Mouse (Mus musculus) CH12.LX (cell line): ENCODE measurements at regions not wholly inside any gene's neighbourhood (a gene's known extent, or its start where the extent isn't known, plus 50 kb on each side); places are given as distances from the start of the nearest gene placed in this dataset.

Source experiments
- DNase-seq: peaks from one replicate; pipeline ENCODE4 v3.0.0-alpha.2; 2013; ENCODE audit errors: extremely low read depth
- H3K27ac ChIP-seq: 2 replicates; pipeline ENCODE4 v1.5.1; 2012; ENCODE audit warnings: low read depth, mild to moderate bottlenecking, control low read depth, moderate library complexity; ENCODE audit not compliant: insufficient read depth
- H3K27me3 ChIP-seq: replicated peaks from 2 replicates; pipeline ENCODE3; 2012; ENCODE audit warnings: inconsistent platforms
- H3K36me3 ChIP-seq, 2 experiments: replicated peaks in 1 of 2; 2 replicates each; pipeline versions ENCODE3 to v1.6.1; 2012; ENCODE audit warnings: inconsistent platforms in 1 of 2, low read length in 1 of 2, mild to moderate bottlenecking in 1 of 2, mixed read lengths in 1 of 2, moderate library complexity in 1 of 2; ENCODE audit not compliant: control insufficient read depth in 1 of 2, insufficient read depth in 1 of 2
- H3K4me1 ChIP-seq, 2 experiments: 2 replicates each; pipeline ENCODE4 v1.6.1; 2012; ENCODE audit warnings: inconsistent platforms in 1 of 2, moderate library complexity in 1 of 2; ENCODE audit not compliant: insufficient read depth in 2 of 2, control insufficient read depth in 1 of 2
- H3K4me2 ChIP-seq: 2 replicates; pipeline ENCODE4 v1.6.1; 2012; ENCODE audit warnings: low read depth, mild to moderate bottlenecking, control low read depth; ENCODE audit not compliant: poor library complexity, insufficient read depth, severe bottlenecking
- H3K4me3 ChIP-seq, 3 experiments: fragments of 150-350 bp in 1 of 3; sonication (generic) in 1 of 3; replicated peaks in 1 of 3; 2 replicates each; pipeline versions ENCODE3 to v1.5.1; 2011 to 2012; ENCODE audit warnings: low read depth in 2 of 3, low read length in 2 of 3, mild to moderate bottlenecking in 2 of 3, moderate library complexity in 2 of 3, control low read depth in 1 of 3, improper control_type of control experiment in 1 of 3, inconsistent platforms in 1 of 3, mixed read lengths in 1 of 3; ENCODE audit not compliant: poor library complexity in 1 of 3
- H3K79me2 ChIP-seq: replicated peaks from 2 replicates; pipeline ENCODE4 v1.6.1; 2012; ENCODE audit warnings: mild to moderate bottlenecking, moderate library complexity; ENCODE audit not compliant: control insufficient read depth, poor library complexity, insufficient read depth, severe bottlenecking; ENCODE audit errors: extremely low read depth
- H3K9ac ChIP-seq: 2 replicates; pipeline ENCODE4 v1.6.1; 2012; ENCODE audit warnings: low read depth, mild to moderate bottlenecking, control low read depth, moderate library complexity; ENCODE audit not compliant: insufficient read depth
- H3K9me3 ChIP-seq: replicated peaks from 2 replicates; pipeline ENCODE3; 2012; ENCODE audit warnings: low read length, inconsistent platforms, mixed read lengths
- CHD1 ChIP-seq: IDR thresholded peaks from 2 replicates; pipeline ENCODE4 v1.6.1; 2012; ENCODE audit warnings: low read depth, low read length, improper control_type of control experiment, inconsistent platforms
- E2F4 ChIP-seq: IDR thresholded peaks from 2 replicates; pipeline ENCODE4 v1.6.1; 2011; ENCODE audit warnings: low read depth, low read length, improper control_type of control experiment; ENCODE audit not compliant: insufficient replicate concordance
- ETS1 ChIP-seq: conservative IDR thresholded peaks from 2 replicates; pipeline ENCODE4 v1.6.1; 2012; ENCODE audit warnings: low read depth, mild to moderate bottlenecking, inconsistent platforms, low read length, improper control_type of control experiment, moderate library complexity
- HCFC1 ChIP-seq: IDR thresholded peaks from 2 replicates; pipeline ENCODE4 v1.6.1; 2012; ENCODE audit warnings: low read depth, mild to moderate bottlenecking, inconsistent platforms, low read length, improper control_type of control experiment
- IRF4 ChIP-seq: IDR thresholded peaks from 2 replicates; pipeline ENCODE4 v1.6.1; 2014; ENCODE audit warnings: low read depth, mild to moderate bottlenecking, inconsistent platforms, low read length, improper control_type of control experiment
- JUND ChIP-seq: conservative IDR thresholded peaks from 2 replicates; pipeline ENCODE4 v1.6.1; 2011; ENCODE audit warnings: low read depth, low read length, improper control_type of control experiment
- KAT2A ChIP-seq: IDR thresholded peaks from 2 replicates; pipeline ENCODE4 v1.6.1; 2012; ENCODE audit warnings: low read length, improper control_type of control experiment, inconsistent platforms; ENCODE audit not compliant: insufficient replicate concordance
- MAFK ChIP-seq: IDR thresholded peaks from 2 replicates; pipeline ENCODE4 v1.6.1; 2011; ENCODE audit warnings: low read length, improper control_type of control experiment; ENCODE audit not compliant: insufficient replicate concordance
- MAZ ChIP-seq: IDR thresholded peaks from 2 replicates; pipeline ENCODE4 v1.6.1; 2012; ENCODE audit warnings: low read depth, mild to moderate bottlenecking, inconsistent platforms, low read length, improper control_type of control experiment, moderate library complexity
- MEF2A ChIP-seq: IDR thresholded peaks from 2 replicates; pipeline ENCODE4 v1.6.1; 2014; ENCODE audit warnings: low read depth, mild to moderate bottlenecking, inconsistent platforms, low read length, improper control_type of control experiment, borderline replicate concordance
- MYC ChIP-seq: IDR thresholded peaks from 2 replicates; pipeline ENCODE4 v1.6.1; 2011; ENCODE audit warnings: low read depth, mild to moderate bottlenecking, improper control_type of control experiment, low read length
- NELFE ChIP-seq: IDR thresholded peaks from 2 replicates; pipeline ENCODE4 v1.6.1; 2011; ENCODE audit warnings: low read depth, low read length, improper control_type of control experiment
- NRF1 ChIP-seq: IDR thresholded peaks from 2 replicates; pipeline ENCODE4 v1.6.1; 2014; ENCODE audit warnings: low read depth, mild to moderate bottlenecking, inconsistent platforms, low read length, improper control_type of control experiment, moderate library complexity
- PAX5 ChIP-seq: IDR thresholded peaks from 2 replicates; pipeline ENCODE4 v1.6.1; 2012; ENCODE audit warnings: low read length, inconsistent platforms, mixed read lengths
- POLR2AphosphoS2 ChIP-seq: IDR thresholded peaks from 2 replicates; pipeline ENCODE4 v1.6.1; 2011; ENCODE audit warnings: low read depth, low read length, improper control_type of control experiment
- RAD21 ChIP-seq: IDR thresholded peaks from 2 replicates; pipeline ENCODE4 v1.6.1; 2011; ENCODE audit warnings: low read depth, mild to moderate bottlenecking, low read length, improper control_type of control experiment, moderate library complexity
- RCOR1 ChIP-seq: conservative IDR thresholded peaks from 2 replicates; pipeline ENCODE4 v1.6.1; 2012; ENCODE audit warnings: low read depth, mild to moderate bottlenecking, inconsistent platforms, low read length, improper control_type of control experiment
- SMC3 ChIP-seq: IDR thresholded peaks from 2 replicates; pipeline ENCODE4 v1.6.1; 2011; ENCODE audit warnings: low read depth, low read length, improper control_type of control experiment
- ZC3H11A ChIP-seq: IDR thresholded peaks from 2 replicates; pipeline ENCODE4 v1.6.1; 2012; ENCODE audit warnings: low read depth, mild to moderate bottlenecking, inconsistent platforms, low read length, improper control_type of control experiment
- ZKSCAN1 ChIP-seq: IDR thresholded peaks from 2 replicates; pipeline ENCODE4 v1.6.1; 2012; ENCODE audit warnings: low read depth, inconsistent platforms, low read length, improper control_type of control experiment, borderline replicate concordance
- dilution Hi-C: fragments of 300-500 bp; cut with MboI; formaldehyde crosslinking; loops from 2 replicates; pipeline ENCODE4 v1.14.3; 2020; ENCODE audit warnings: low sequenced_read_pairs; ENCODE audit not compliant: extremely low pct_unique_long_range_greater_than_20kb, extremely low pct_ligation_motif_present
- in situ Hi-C: fragments of 300-500 bp; cut with MboI; formaldehyde crosslinking; loops from 3 replicates; pipeline ENCODE4 v1.14.3; 2019; ENCODE audit warnings: low sequenced_read_pairs, low pct_ligation_motif_present, low pct_unique_long_range_greater_than_20kb, mixed read lengths

- Histone ChIP-seq H3K27ac (no peak overlapping the region), H3K4me3 (no peak overlapping the region), H3K79me2 (no peaks in the 10 kb centered on the region), H3K4me1 (0 out of 4 replicates have a peak, but pooled peaks cover 0 to 3% of the 10 kb centered on the region in 2 experiments), H3K9me3 (no peaks in the 10 kb centered on the region), H3K27me3 (no peaks in the 10 kb centered on the region), H3K9ac (no peak overlapping the region), H3K36me3 (no peaks in the 10 kb centered on the region), H3K4me2 (no peak overlapping the region)
- DNase-seq = no peak
- no peak for TF ChIP-seq RAD21
- no peak for TF ChIP-seq RCOR1
- TF ChIP-seq PAX5 = no peak
- no peak for TF ChIP-seq MAFK
- no peak for TF ChIP-seq HCFC1
- TF ChIP-seq E2F4 = no peak
- TF ChIP-seq POLR2AphosphoS2 = no peak
- TF ChIP-seq SMC3 = no peak
- no peak for TF ChIP-seq ZKSCAN1
- no peak for TF ChIP-seq MEF2A
- TF ChIP-seq NRF1 = no peak
- no peak for TF ChIP-seq JUND
- TF ChIP-seq ETS1 = no peak
- dilution Hi-C loops = no loop called here
- in situ Hi-C loops = no loop called here
Observed at GRCm38 (mm10) chr4:106186684-106187083, 129.3 kb upstream of the Usp24 start.

GRCm38 (mm10) chr4:106190248-106190647 lies 125.8 kb upstream of the Usp24 start:
- Histone ChIP-seq H3K4me2 (no peak overlapping the region), H3K27me3 (no peaks in the 10 kb centered on the region), H3K27ac (no peak overlapping the region), H3K4me1 (peaks cover 0 to 6% of the 10 kb centered on the region in 2 experiments; a peak in 2 of 4 replicates), H3K9ac (no peak overlapping the region), H3K4me3 (no peak overlapping the region), H3K36me3 (no peaks in the 10 kb centered on the region), H3K9me3 (no peaks in the 10 kb centered on the region), H3K79me2 (no peaks in the 10 kb centered on the region)
- in situ Hi-C loops (no loop called here), dilution Hi-C loops (no loop called here)
- TF ChIP-seq POLR2AphosphoS2 = no peak
- TF ChIP-seq, all 38 proteins: peak for 0
- no peak for DNase-seq

- Histone ChIP-seq H3K4me2 (no peak overlapping the region), H3K79me2 (no peaks in the 10 kb centered on the region), H3K4me1 (peaks cover 0 to 13% of the 10 kb centered on the region in 2 experiments; a peak in 2 of 4 replicates), H3K9me3 (no peaks in the 10 kb centered on the region), H3K27ac (no peak overlapping the region), H3K9ac (no peak overlapping the region), H3K27me3 (no peaks in the 10 kb centered on the region), H3K36me3 (no peaks in the 10 kb centered on the region), H3K4me3 (no peak overlapping the region)
- DNase-seq = no peak
- in situ Hi-C loops (no loop called here), dilution Hi-C loops (no loop called here)
- TF ChIP-seq IRF4 (no peak), ZC3H11A (no peak), KAT2A (no peak), MYC (no peak), E2F4 (no peak), NELFE (no peak), CHD1 (no peak), MAZ (no peak), MEF2A (no peak)
Observed at GRCm38 (mm10) chr4:106191331-106191730, 124.7 kb upstream of the Usp24 start.
